Mouse (Mus musculus): Measurements from ENCODE around the gene Serpinb9c.
"Not testable (repeated sequence)": the region's sequence is repeated elsewhere in the genome, so short reads cannot be mapped to it uniquely, and the experiment has no call there.

Gene Serpinb9c

GRCm38 (mm10) chr13:33159642-33160041 lies at the start of gene Serpinb9c:
Gene Serpinb9c, minus strand, starts transcription at chr13:33159742.
- DNase-seq (ENCODE audit: low spot score in 2 of 2), result no peak

- no peak for DNase-seq (ENCODE audit: low spot score in 2 of 2)
Measured at GRCm38 (mm10) chr13:33199740-33200139, 40.2 kb upstream of the Serpinb9c start.

GRCm38 (mm10) chr13:33192659-33193058 lies 33.1 kb upstream of the Serpinb9c start, which contains the start of gene Serpinb9d:
Gene Serpinb9d, plus strand, starts transcription at chr13:33192959.
- DNase-seq (ENCODE audit: low spot score in 2 of 2), result no peak

- DNase-seq (ENCODE audit: low spot score in 2 of 2), result not testable (repeated sequence)
Measured at GRCm38 (mm10) chr13:33190486-33190885, 30.9 kb upstream of the Serpinb9c start.

GRCm38 (mm10) chr13:33141435-33141834 lies 18.1 kb downstream of the Serpinb9c start:
- no peak for DNase-seq (ENCODE audit: low spot score in 2 of 2)

GRCm38 (mm10) chr13:33137717-33138116 lies 21.8 kb downstream of the Serpinb9c start:
- no peak for DNase-seq (ENCODE audit: low spot score in 2 of 2)

GRCm38 (mm10) chr13:33113054-33113453 lies 46.5 kb downstream of the Serpinb9c start:
- no peak for DNase-seq (ENCODE audit: low spot score in 2 of 2)

GRCm38 (mm10) chr13:33105626-33106025 lies 53.9 kb downstream of the Serpinb9c start:
- no peak for DNase-seq (ENCODE audit: low spot score in 2 of 2)
